Mouse (Mus musculus) erythroblast, embryonic 14.5 days (primary cell): ENCODE measurements around the gene Nynrin. TPM values are rescaled to one million over a fixed set of nuclear protein-coding genes. Genes with fewer than 3 reads are reported as not detected.

ENCODE experiments used
- H3K27me3 ChIP-seq: 2 replicates; pipeline ENCODE4 v1.6.1; 2012; ENCODE audit warnings: inconsistent platforms; ENCODE audit not compliant: control insufficient read depth
- H3K36me3 ChIP-seq: 2 replicates; pipeline ENCODE4 v1.6.1; 2012; ENCODE audit warnings: mild to moderate bottlenecking, inconsistent platforms; ENCODE audit not compliant: control insufficient read depth
- H3K4me1 ChIP-seq: 2 replicates; pipeline ENCODE4 v1.6.1; 2012; ENCODE audit warnings: inconsistent platforms; ENCODE audit not compliant: control insufficient read depth
- H3K4me3 ChIP-seq: replicated peaks from 2 replicates; pipeline ENCODE3; 2012; ENCODE audit warnings: moderate library complexity, mild to moderate bottlenecking, inconsistent platforms
- H3K9me3 ChIP-seq: 2 replicates; pipeline ENCODE4 v1.6.1; 2012; ENCODE audit warnings: low read length, inconsistent platforms, mixed read lengths; ENCODE audit not compliant: control insufficient read depth
- GATA1 ChIP-seq: IDR thresholded peaks from 2 replicates; pipeline ENCODE4 v1.6.1; 2012; ENCODE audit warnings: low read length, inconsistent platforms, mixed read lengths
- TAL1 ChIP-seq: IDR thresholded peaks from 3 replicates; pipeline ENCODE4 v1.6.1; 2012; ENCODE audit warnings: low read length, inconsistent platforms, mixed read lengths
- polyA plus RNA-seq: library from polyadenylated mRNA; stranded (reverse); fragments of >175 nt; gene quantifications from 2 replicates; pipeline ENCODE4 v1.2.3, GENCODE M21; 2012

The Nynrin gene
- polyA plus RNA-seq, 1 experiment: 0.02 TPM

DNA sequence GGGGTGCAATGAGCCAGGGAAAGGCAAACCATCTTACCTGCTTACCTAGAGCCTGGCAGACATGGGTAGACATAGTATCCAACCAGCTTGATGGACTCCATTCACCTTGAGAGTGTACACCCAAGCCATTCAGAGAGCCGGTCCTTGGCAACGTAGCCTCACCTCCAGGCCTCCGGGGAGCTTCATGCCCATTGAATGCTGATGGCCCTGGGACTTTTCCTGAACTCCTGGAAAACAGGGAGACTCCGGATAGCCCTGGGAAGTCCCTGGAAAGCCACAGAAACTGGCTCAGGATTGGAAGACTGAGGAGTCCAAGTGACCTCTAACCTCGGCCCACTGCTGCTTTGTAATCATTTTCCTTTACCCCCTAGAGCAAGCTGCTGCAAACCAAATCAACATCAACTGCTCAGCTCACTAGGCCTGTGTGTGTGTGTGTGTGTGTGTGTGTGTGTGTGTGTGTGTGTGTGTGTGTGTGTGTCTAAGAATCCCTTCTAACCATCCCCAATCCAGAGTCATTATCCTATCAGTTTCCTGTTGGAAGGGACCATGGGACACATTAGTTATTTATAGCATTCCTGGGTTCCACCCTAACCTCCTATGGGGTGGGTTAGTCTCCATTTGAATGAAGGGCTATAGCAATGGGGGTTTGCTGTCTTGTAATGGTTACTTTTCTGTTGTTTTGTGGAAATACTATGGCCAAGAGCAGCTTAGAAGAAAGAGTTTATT is 18.8 kb upstream of the Nynrin start:
- no peak overlapping the region for H3K4me3 ChIP-seq
- H3K9me3 ChIP-seq: no peaks in the 10 kb centered on the region
- H3K27me3 ChIP-seq: peaks cover 8% of the 10 kb centered on the region
- TF ChIP-seq TAL1: no peak
- TF ChIP-seq GATA1: no peak
- H3K4me1 ChIP-seq: no peaks in the 10 kb centered on the region
- H3K36me3 ChIP-seq: no peaks in the 10 kb centered on the region

DNA sequence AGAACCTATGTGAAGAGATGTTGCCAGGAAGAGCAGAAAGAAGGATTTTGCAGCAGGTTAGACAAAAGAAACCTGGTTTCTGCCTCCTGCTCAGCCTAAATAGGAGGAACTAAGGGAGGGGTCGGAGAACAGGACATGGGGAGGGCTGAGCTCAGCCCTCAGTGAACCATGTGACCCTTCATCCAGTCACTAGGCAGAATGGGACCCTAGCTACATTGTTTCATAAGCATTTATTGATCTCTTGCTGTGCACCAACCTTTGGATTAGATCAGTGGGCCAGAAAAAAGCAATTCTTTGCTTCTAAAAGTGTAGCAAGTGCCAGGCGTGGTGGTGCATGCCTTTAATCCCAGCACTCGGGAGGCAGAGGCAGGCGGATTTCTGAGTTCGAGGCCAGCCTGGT is 15.5 kb upstream of the Nynrin start:
- Histone ChIP-seq H3K4me3 (no peak overlapping the region), H3K9me3 (no peaks in the 10 kb centered on the region)
- TF ChIP-seq TAL1 (no peak), GATA1 (no peak)

DNA sequence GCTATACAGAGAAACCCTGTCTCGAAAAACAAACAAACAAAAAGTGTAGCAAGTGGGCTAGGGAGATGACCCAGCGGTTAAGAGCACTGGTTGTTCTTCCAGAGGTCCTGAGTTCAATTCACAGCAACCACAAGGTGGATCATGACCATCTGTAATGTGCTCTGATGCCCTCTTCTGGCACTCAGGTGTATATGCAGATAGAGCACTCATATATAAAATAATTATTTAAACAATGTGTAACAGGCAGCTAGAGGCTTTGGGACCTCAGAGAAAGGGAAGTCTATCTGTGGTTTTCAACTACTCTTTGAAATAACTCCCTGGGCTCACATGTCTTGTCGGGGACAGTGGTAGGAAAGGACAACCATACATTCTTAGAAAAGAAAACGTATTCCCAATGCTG is 15.1 kb upstream of the Nynrin start:
- no peak for TF ChIP-seq TAL1
- TF ChIP-seq GATA1: no peak
- no peak overlapping the region for H3K4me3 ChIP-seq
- 0 out of 2 replicates have a peak, but pooled peaks cover 3% of the 10 kb centered on the region for H3K27me3 ChIP-seq
- H3K4me1 ChIP-seq: no peaks in the 10 kb centered on the region
- no peaks in the 10 kb centered on the region for H3K9me3 ChIP-seq
- H3K36me3 ChIP-seq: no peaks in the 10 kb centered on the region

More for the DNA sequence above, 15.5 kb upstream of the Nynrin start:
- Histone ChIP-seq H3K27me3 (0 out of 2 replicates have a peak, but pooled peaks cover 3% of the 10 kb centered on the region), H3K36me3 (no peaks in the 10 kb centered on the region), H3K4me1 (no peaks in the 10 kb centered on the region)

DNA sequence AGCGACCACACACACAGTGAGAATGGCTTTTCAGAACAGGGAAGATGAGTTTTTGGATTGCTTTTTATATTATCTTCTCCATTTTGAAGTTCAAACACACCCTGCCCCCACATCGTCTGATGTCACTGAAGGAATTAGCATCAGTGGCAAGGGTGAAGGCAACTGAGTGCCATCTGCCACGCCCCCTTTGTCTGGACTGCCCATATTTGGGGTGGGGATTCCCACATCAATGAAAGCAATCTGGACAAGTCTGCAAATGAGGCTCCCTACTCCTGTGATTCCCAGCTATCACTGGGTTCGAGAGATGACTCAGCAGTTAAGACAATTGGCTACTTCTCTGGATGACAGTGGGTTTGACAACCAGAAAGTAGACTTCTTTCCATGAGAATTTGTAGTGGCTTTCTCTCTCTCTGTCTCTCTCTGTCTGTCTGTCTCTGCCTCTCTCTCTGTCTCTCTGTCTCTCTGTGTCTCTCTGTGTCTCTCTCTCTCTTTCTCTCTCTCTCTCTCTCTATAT is 12.9 kb upstream of the Nynrin start:
- Histone ChIP-seq H3K9me3 (no peaks in the 10 kb centered on the region), H3K27me3 (0 out of 2 replicates have a peak, but pooled peaks cover 3% of the 10 kb centered on the region), H3K36me3 (no peaks in the 10 kb centered on the region), H3K4me1 (no peaks in the 10 kb centered on the region), H3K4me3 (no peak overlapping the region)
- TF ChIP-seq TAL1: no peak
- TF ChIP-seq GATA1: no peak

DNA sequence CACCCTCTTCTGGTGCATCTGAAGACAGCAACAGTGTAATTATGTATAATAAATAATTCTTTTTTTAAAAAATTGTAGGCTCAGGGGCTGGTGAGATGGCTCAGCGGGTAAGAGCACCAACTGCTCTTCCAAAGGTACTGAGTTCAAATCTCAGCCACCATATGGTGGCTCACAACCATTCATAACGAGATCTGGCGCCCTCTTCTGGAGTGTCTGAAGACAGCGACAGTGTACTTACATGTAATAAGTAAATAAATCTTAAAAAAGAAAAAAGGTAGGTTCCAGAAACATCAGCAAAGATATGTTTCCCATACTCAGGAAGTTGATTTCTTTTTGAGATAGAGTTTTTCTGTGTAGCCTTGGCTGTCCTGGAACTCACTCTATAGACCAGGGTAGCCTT is 11.0 kb upstream of the Nynrin start:
- 0 out of 2 replicates have a peak, but pooled peaks cover 3% of the 10 kb centered on the region for H3K27me3 ChIP-seq
- TF ChIP-seq TAL1 (no peak), GATA1 (no peak)

DNA sequence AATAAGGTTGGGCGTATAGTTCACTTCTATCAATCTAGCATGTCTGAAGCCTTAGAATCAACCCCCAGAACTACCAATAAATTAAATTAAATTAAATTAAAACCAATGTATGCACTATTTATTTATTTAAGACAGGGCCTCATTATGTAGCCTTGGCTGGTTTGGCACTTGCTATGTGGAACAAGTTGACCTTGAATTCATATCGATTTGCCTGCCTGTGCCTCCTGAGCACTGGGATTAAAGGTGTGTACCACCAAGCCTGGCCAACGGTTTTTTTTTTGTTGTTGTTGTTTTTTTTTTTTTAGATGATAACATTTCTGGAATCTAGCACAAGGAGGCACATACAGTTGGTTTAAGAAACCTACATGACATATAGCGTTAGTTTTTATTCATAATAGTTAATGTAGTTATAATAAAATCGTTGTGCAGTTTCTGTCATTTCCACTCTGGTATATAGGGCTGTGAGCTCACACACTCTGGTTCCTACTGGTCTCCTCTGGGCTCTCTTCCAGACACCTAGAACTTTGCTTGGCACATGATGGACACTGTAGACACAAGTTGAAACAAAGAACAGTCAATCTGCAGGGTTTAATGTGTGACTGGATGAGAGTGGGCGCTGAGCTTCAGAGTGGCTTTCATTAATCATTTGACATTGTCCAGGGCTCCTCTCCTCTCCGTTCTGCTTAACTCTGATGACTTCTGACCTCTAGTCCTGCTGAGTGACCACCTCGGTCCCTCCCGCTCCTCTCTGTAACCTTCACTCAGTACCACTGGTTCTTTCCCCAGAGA is 8.1 kb upstream of the Nynrin start:
- TF ChIP-seq GATA1 (no peak), TAL1 (no peak)
- no peaks in the 10 kb centered on the region for H3K36me3 ChIP-seq
- H3K27me3 ChIP-seq: no peaks in the 10 kb centered on the region
- peaks cover 2% of the 10 kb centered on the region; the same call in 1 of the 2 replicates for H3K4me1 ChIP-seq
- H3K9me3 ChIP-seq: no peaks in the 10 kb centered on the region
- H3K4me3 ChIP-seq: no peak overlapping the region

More for the DNA sequence above, 11.0 kb upstream of the Nynrin start:
- no peaks in the 10 kb centered on the region for H3K36me3 ChIP-seq
- H3K4me3 ChIP-seq: no peak overlapping the region
- H3K9me3 ChIP-seq: no peaks in the 10 kb centered on the region
- no peaks in the 10 kb centered on the region for H3K4me1 ChIP-seq

DNA sequence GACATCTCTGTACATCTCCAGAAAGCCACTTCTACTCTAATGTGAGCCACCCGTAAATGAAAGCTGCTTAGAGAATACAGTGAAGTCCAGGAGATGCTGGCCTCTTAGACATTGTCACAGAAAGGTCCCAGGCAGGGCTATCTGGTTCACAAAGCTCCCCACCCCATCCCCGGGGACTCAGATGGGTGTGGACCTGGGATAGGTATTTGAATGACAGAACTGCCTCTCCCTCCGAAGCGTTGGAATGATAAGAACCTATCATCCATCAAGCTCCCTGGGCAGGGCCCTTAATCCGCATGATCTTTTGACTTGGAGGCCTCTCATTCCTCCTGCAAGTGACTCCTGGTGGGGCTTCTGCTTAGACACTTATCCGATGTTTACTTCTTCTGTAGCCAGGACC is 2.9 kb upstream of the Nynrin start:
- Histone ChIP-seq H3K36me3 (no peaks in the 10 kb centered on the region), H3K4me1 (peaks cover 21% of the 10 kb centered on the region), H3K4me3 (no peak overlapping the region), H3K9me3 (no peaks in the 10 kb centered on the region), H3K27me3 (peaks cover 29% of the 10 kb centered on the region)
- TF ChIP-seq GATA1 (no peak), TAL1 (no peak)

DNA sequence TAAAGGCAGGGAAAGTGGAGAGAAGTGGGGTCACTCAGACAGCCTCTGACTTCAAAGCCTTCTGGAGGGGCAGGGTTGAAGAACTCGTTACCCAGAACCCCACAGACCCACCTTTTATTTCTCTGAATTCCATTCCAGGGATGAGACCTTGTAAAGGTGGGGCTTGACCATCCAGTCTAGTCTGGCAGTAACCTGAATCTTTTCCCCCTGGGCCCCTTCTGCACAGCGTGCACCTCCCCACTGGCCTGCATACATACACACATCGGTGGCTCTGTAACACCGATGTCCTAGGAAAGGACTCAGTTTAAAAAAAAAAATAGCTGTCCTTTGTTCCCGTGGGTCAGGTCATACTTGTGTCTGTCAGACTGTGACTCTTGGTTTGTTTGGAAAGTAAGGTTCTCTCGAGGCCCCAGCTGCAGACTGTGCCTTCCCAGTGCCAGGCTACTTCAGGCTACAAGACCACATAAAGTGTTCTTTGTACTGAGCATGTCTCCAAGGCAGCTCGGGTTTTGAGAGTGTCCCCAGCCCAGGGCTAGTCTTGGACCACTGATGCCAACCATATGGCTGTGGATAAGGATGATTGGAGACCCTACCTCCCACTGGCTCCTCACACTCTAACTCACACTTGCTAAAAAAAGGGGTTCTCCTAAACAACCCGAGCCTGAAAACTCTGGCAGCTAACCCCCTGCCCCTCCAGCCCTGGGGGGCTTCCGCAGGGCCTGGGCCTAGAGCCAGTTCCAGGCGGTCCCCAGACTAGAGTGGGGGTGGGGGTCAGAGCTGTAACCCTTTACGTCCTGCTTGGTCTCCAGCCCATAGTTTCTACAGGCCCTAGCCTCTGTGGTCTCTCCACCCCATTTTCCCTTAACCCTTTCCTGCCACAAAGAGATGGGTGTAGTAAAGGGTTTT is 911 bp upstream of the Nynrin start:
- Histone ChIP-seq H3K27me3 (peaks cover 29% of the 10 kb centered on the region), H3K4me3 (no peak overlapping the region), H3K4me1 (peaks cover 21% of the 10 kb centered on the region), H3K36me3 (no peaks in the 10 kb centered on the region), H3K9me3 (no peaks in the 10 kb centered on the region)
- TF ChIP-seq TAL1: no peak
- no peak for TF ChIP-seq GATA1
